21 mouse cellular contexts compared by ENCODE assay signal in genomic region chr10:58224827-58225785, GRCm38 (mm10). TPM values are rescaled to one million over a fixed set of nuclear protein-coding genes. Genes with fewer than 3 reads are reported as not detected.
DNase-seq lines count a peak whose midpoint lies in the region; ATAC-seq and TF ChIP-seq lines count a peak whose summit lies in the region.
"Not testable (repeated sequence)": the region's sequence is repeated elsewhere in the genome, so short reads cannot be mapped to it uniquely, and the experiment has no call there.
"Had no signal": no experiment of that assay in that cellular context is flagged by ENCODE, and none has a peak within 500 bp of the region (broad histone marks: within the 10 kb centered on the region; RNA-seq: fewer than 3 reads in every experiment).

Gene AW822073 (minus strand): TSS chr10:58224930.

- not testable (repeated sequence) for H3K4me2 ChIP-seq in liver, postnatal 0 days (ENCODE audit: low read depth, low read length)

- not testable (repeated sequence) for TF ChIP-seq EP300 in liver, postnatal 0 days (IDR thresholded peaks at IDR 0.05; ENCODE audit: low read depth)

- H3K27me3 ChIP-seq in liver, postnatal 0 days (ENCODE audit: insufficient read depth, low read length); thymus, adult 2 months (ENCODE audit: control insufficient read depth, insufficient read depth, low read length): not testable (repeated sequence)

- H3K9me3 ChIP-seq in liver, postnatal 0 days (ENCODE audit: low read length) = not testable (repeated sequence)

- DNase-seq in R1 (ENCODE audit: low read depth, low spot score) = peak; percentile 68
- DNase-seq in cerebellum, adult 11-12 months = peak; percentile 34
- DNase-seq in gastrocnemius, postnatal 14 days = peak; percentile 57
- DNase-seq in kidney, postnatal 10 days = peak; percentile 50
- DNase-seq in liver, postnatal 0 days = peak; percentile 44
- peak; percentile 28 for DNase-seq in right cerebral cortex, postnatal 14 days
- DNase-seq in thymus, adult 2 months = peak; percentile 49

- intact Hi-C loops in gastrocnemius, postnatal 14 days (cut with DNase I; ENCODE audit: low total_unique reads) = not testable (repeated sequence)

- H3K9ac ChIP-seq in liver, postnatal 0 days (replicated peaks) = not testable (repeated sequence)

- not testable (repeated sequence) for H3K4me3 ChIP-seq in liver, postnatal 0 days (ENCODE audit: low read depth, low read length); thymus, adult 2 months (ENCODE audit: control insufficient read depth, insufficient read depth, low read length)

- not testable (repeated sequence) for H3K4me1 ChIP-seq in liver, postnatal 0 days (ENCODE audit: insufficient read depth); thymus, adult 2 months (replicated peaks; ENCODE audit: control insufficient read depth, insufficient read depth, low read length)

- H3K27ac ChIP-seq in liver, postnatal 0 days (ENCODE audit: low read depth); thymus, adult 2 months (ENCODE audit: control insufficient read depth, insufficient read depth, low read length): not testable (repeated sequence)

- not testable (repeated sequence) for ATAC-seq in liver, postnatal 0 days

- not testable (repeated sequence) for TF ChIP-seq CTCF in liver, postnatal 0 days (IDR thresholded peaks at IDR 0.05; ENCODE audit: low read depth); thymus, adult 2 months (IDR thresholded peaks at IDR 0.05; ENCODE audit: borderline replicate concordance, control insufficient read depth, extremely low read depth, insufficient read depth, low read length, poor library complexity)

- not testable (repeated sequence) for H3K36me3 ChIP-seq in liver, postnatal 0 days (replicated peaks; ENCODE audit: insufficient read depth, low read length); thymus, adult 2 months (ENCODE audit: control insufficient read depth, insufficient read depth, low read length)

- WGBS in liver, postnatal 0 days (ENCODE audit: insufficient replicate concordance) = 75% methylated on average over 16 of the region's 18 CpGs
- 87% methylated on average over 18 of the region's 18 CpGs for WGBS in thymus, adult 2 months

- TF ChIP-seq POLR2A in thymus, adult 2 months (IDR thresholded peaks at IDR 0.05; ENCODE audit: control insufficient read depth, extremely low read depth, insufficient read depth, low read length, poor library complexity) = not testable (repeated sequence)

RNA-seq across cellular contexts. Expression of gene AW822073, which starts in this region (rescaled TPM):
- total RNA-seq in gastrocnemius, postnatal 14 days (2021) = not detected
- polyA plus RNA-seq in liver, postnatal 0 days (2015; fragmentation: Nextera tagmentation; extraction: Ambion mirVana) = not detected in 2 replicates
- not detected in 2 replicates for polyA plus RNA-seq in thymus, adult 2 months (2012; rRNA removed)
- total RNA-seq: adrenal gland, postnatal 10 days; CH12.LX; common myeloid progenitor, adult 5-6 weeks; layer of hippocampus, postnatal 14 days; left cerebral cortex, postnatal 36 days had no signal
- polyA plus RNA-seq: forebrain, embryonic 14.5 days; heart, embryonic 13.5 days; hindbrain, embryonic 11.5 days; intestine, embryonic 15.5 days; kidney, postnatal 0 days; liver, embryonic 16.5 days; midbrain, embryonic 16.5 days; neural tube, embryonic 11.5 days; Patski had no signal

Comparison
In these comparisons a context has a peak if more than half of its experiments do, and no peak if none do; other contexts are left out.
1. Peak in DNase-seq in gastrocnemius, postnatal 14 days; RNA of the gene not detected or under 1 TPM.
2. Peak in DNase-seq in liver, postnatal 0 days; RNA of the gene not detected or under 1 TPM.
3. Peak in DNase-seq in thymus, adult 2 months; RNA of the gene not detected or under 1 TPM.